Mouse (Mus musculus) ES-E14 (cell line): ENCODE data around the gene Pimreg. TPM values are rescaled to one million over a fixed set of nuclear protein-coding genes. Genes with fewer than 3 reads are reported as not detected.

Experiments
- DNase-seq: peaks from one replicate; pipeline ENCODE4 v3.0.0-alpha.2; 2013; ENCODE audit warnings: low read depth, low spot score
- H3K27ac ChIP-seq: 2 replicates; pipeline ENCODE4 v1.5.1; 2012; ENCODE audit warnings: low read depth, mild to moderate bottlenecking, low read length, moderate library complexity, mixed read lengths; ENCODE audit not compliant: poor library complexity, insufficient read depth, severe bottlenecking
- H3K36me3 ChIP-seq: 2 replicates; pipeline ENCODE4 v1.6.1; 2012; ENCODE audit warnings: mild to moderate bottlenecking, low read length, moderate library complexity, mixed read lengths; ENCODE audit not compliant: control insufficient read depth, poor library complexity, insufficient read depth, severe bottlenecking
- H3K4me1 ChIP-seq, 2 experiments: fragments of 150-350 bp in 1 of 2; sonication (generic) in 1 of 2; 2 replicates each; pipeline ENCODE4 v1.6.1; 2012; ENCODE audit warnings: low read length in 2 of 2, mild to moderate bottlenecking in 1 of 2, mixed read lengths in 1 of 2; ENCODE audit not compliant: control insufficient read depth in 2 of 2, insufficient read depth in 2 of 2, poor library complexity in 1 of 2
- H3K4me3 ChIP-seq, 2 experiments: fragments of 150-350 bp in 1 of 2; sonication (generic) in 1 of 2; 2 replicates each; pipeline ENCODE4 v1.5.1; 2012; ENCODE audit warnings: low read length in 2 of 2, low read depth in 1 of 2, mild to moderate bottlenecking in 1 of 2, mixed read lengths in 1 of 2; ENCODE audit not compliant: insufficient read depth in 1 of 2, poor library complexity in 1 of 2, severe bottlenecking in 1 of 2
- H3K9ac ChIP-seq: 2 replicates; pipeline ENCODE4 v1.6.1; 2012; ENCODE audit warnings: low read depth, mild to moderate bottlenecking, low read length, mixed read lengths; ENCODE audit not compliant: poor library complexity, insufficient read depth, severe bottlenecking
- H3K9me3 ChIP-seq: fragments of 150-350 bp; sonication (generic); 2 replicates; pipeline ENCODE4 v1.6.1; 2012; ENCODE audit warnings: low read depth, mild to moderate bottlenecking, low read length; ENCODE audit not compliant: control insufficient read depth, insufficient read depth
- CHD2 ChIP-seq: IDR thresholded peaks from 2 replicates; pipeline ENCODE4 v1.6.1; 2014; ENCODE audit warnings: mild to moderate bottlenecking, low read depth, low read length, inconsistent platforms
- HCFC1 ChIP-seq: IDR thresholded peaks from 2 replicates; pipeline ENCODE4 v1.6.1; 2012; ENCODE audit warnings: low read length, inconsistent platforms, borderline replicate concordance; ENCODE audit not compliant: insufficient read depth
- MAFK ChIP-seq: IDR thresholded peaks from 2 replicates; pipeline ENCODE4 v1.6.1; 2014; ENCODE audit warnings: mild to moderate bottlenecking, low read depth, low read length, inconsistent platforms; ENCODE audit not compliant: insufficient read depth
- ZC3H11A ChIP-seq: IDR thresholded peaks from 2 replicates; pipeline ENCODE4 v1.6.1; 2012; ENCODE audit warnings: low read depth, mild to moderate bottlenecking, inconsistent platforms, low read length, borderline replicate concordance
- ZNF384 ChIP-seq: IDR thresholded peaks from 2 replicates; pipeline ENCODE4 v1.6.1; 2012; ENCODE audit warnings: low read depth, low read length, inconsistent platforms
- in situ Hi-C, 2 experiments: fragments of 600-800 bp; cut with MboI; formaldehyde crosslinking; loops; one replicate each; pipeline ENCODE4 v1.15.1; 2025; ENCODE audit warnings: low sequenced_read_pairs in 2 of 2, inconsistent platforms in 1 of 2; ENCODE audit not compliant: unreplicated experiment in 2 of 2
- total RNA-seq: library from RNA; depleted of rRNA; stranded (reverse); fragments of 300-350 nt; gene quantifications from 2 replicates; pipeline ENCODE4 v1.2.3, GENCODE M21; 2012; rRNA removed

Pimreg gene
- total RNA-seq, 1 experiment, result 28.7 TPM

DNA sequence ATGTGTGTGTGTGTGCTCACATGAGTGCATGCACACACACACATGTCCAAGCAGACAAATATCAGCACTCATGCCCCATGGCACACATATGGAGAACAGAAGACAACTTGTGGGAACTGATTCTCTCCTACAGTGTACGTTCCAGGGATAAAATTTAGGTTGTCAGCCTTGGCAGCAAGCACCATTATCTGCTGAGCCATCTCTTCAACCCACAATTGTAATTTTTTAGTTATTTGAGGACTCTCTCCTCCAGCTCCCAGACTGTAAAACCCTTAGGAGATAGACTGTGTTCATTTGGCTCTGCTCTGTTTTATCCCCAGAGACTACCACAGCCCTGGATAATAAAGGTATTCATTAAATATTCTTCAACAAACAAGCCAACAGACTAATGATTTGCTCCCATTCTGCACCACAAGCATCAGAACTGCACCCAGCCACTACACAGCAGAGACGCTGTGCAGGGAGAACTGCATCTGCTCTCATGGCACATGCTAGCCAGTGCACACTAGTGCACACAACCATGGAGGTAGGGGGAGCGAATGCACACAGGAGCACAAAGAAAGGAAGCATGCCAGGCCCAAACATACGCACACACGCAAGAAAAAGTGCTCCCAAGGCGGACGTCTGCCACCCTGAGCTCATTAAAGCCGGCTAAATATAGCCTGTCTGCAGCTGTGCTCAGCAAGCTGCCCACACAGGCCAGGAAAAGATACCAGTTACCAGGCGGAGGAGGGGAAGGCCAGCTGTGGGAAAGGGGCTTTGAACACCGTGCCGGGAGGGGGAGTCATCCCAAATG, 44.6 kb downstream of the Pimreg start:
- Histone ChIP-seq H3K27ac (no peak overlapping the region), H3K4me1 (no peaks in the 10 kb centered on the region), H3K9ac (no peak overlapping the region), H3K4me3 (no peak overlapping the region), H3K9me3 (no peaks in the 10 kb centered on the region), H3K36me3 (no peaks in the 10 kb centered on the region)
- DNase-seq, result no peak
- TF ChIP-seq ZNF384 (no peak), MAFK (no peak), CHD2 (no peak), HCFC1 (no peak), ZC3H11A (no peak)
- in situ Hi-C loops, result no loop called here

DNA sequence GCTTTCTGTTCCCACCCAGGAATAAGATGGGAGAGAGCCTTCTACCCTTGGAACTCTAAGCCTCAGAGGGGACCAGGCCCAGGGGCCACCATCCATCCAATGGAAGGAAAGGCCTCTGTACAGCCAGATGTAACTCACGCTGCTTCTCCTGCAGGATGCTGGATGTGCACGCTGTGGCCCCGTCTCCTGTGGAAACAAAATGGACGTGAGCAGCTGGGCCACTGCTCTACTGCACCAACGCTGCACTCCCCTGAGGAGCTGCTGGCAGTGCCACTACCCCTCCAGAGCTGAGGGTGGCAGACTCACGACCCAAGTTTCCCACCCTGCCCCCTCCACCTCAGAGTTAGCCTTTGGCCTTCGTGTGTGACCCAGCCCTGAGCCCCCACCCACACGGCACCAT, 50.6 kb downstream of the Pimreg start:
- Histone ChIP-seq H3K9me3 (no peaks in the 10 kb centered on the region), H3K27ac (no peak overlapping the region), H3K36me3 (no peaks in the 10 kb centered on the region), H3K4me1 (0 out of 4 replicates have a peak, but pooled peaks cover 0 to 2% of the 10 kb centered on the region in 2 experiments), H3K4me3 (no peak overlapping the region), H3K9ac (no peak overlapping the region)
- in situ Hi-C loops, result no loop called here
- no peak for TF ChIP-seq ZNF384
- no peak for TF ChIP-seq HCFC1
- TF ChIP-seq MAFK, result no peak
- no peak for TF ChIP-seq CHD2
- TF ChIP-seq ZC3H11A, result no peak
- no peak for DNase-seq

DNA sequence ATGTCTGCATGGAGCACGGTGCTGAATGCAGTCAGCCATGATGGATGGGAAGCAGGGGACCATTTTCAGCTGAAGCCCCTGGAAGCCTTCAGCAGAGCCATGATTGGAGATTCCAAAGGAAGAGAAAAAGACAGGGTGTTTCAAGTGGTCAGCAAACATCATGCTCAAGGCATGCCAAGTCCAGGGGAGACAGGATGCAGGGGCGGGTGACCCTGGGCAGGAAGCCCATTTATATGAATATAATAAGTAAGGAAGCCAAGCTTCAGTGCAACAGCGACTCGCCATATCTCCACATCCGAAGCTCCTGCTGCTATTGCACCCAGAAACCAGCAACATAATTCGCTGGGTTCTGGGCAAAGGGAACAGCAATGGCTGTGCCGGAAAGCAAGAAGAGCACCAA, 52.6 kb downstream of the Pimreg start:
- no peak overlapping the region for H3K4me3 ChIP-seq
- no peak for DNase-seq
- in situ Hi-C loops, result no loop called here
- H3K36me3 ChIP-seq, result no peaks in the 10 kb centered on the region
- TF ChIP-seq ZNF384 (no peak), MAFK (no peak), ZC3H11A (no peak), CHD2 (no peak), HCFC1 (no peak)
- no peak overlapping the region for H3K27ac ChIP-seq
- H3K9ac ChIP-seq, result no peak overlapping the region
- H3K4me1 ChIP-seq, result 0 out of 4 replicates have a peak, but pooled peaks cover 0 to 2% of the 10 kb centered on the region in 2 experiments
- H3K9me3 ChIP-seq, result no peaks in the 10 kb centered on the region

DNA sequence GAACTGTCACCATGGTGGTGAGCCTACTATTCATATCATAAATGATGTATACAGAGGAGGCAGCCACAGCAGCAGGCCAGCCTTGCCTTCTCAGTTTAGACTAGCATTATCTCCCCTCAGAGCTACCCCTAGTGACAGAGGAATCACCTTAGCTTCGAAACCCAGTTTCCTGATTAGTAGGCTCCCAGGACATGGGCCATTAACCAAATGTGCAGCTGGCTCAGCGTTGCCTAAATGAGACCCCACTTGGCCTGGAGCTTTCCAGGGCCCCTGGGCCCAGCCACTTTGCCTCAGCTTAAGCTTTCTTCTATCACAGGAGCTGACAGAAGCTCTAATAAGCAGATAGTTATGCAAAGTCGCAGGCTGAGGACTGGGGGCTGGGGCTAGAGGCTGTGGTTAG, 54.2 kb downstream of the Pimreg start:
- Histone ChIP-seq H3K36me3 (no peaks in the 10 kb centered on the region), H3K27ac (no peak overlapping the region), H3K9me3 (no peaks in the 10 kb centered on the region), H3K4me1 (0 out of 4 replicates have a peak, but pooled peaks cover 0 to 2% of the 10 kb centered on the region in 2 experiments), H3K4me3 (no peak overlapping the region), H3K9ac (no peak overlapping the region)
- DNase-seq, result no peak
- in situ Hi-C loops, result no loop called here
- TF ChIP-seq CHD2 (no peak), ZNF384 (no peak), MAFK (no peak), HCFC1 (no peak), ZC3H11A (no peak)

Other genes starting within 250 kb of the Pimreg start
- gene Aipl1, start 4.5 kb upstream of the Pimreg start, total RNA-seq, result 0.18 and 0.32 TPM in 2 replicates
- 0.32 and 0.36 TPM in 2 replicates for gene Pitpnm3, start 93.7 kb downstream of the Pimreg start, total RNA-seq
- 2.8 and 5.1 TPM in 2 replicates for gene Gm43951, start 164.8 kb downstream of the Pimreg start, total RNA-seq
- 8.3 and 8.5 TPM in 2 replicates for gene 4933427D14Rik, start 165.4 kb downstream of the Pimreg start, total RNA-seq
- gene Txndc17, start 165.5 kb downstream of the Pimreg start, total RNA-seq, result 77.1 and 126 TPM in 2 replicates
- 21.5 and 28.6 TPM in 2 replicates for gene Med31, start 173.6 kb downstream of the Pimreg start, total RNA-seq
- 7.1 and 8.1 TPM in 2 replicates for gene Slc13a5, start 225.2 kb downstream of the Pimreg start, total RNA-seq